Mouse (Mus musculus): ENCODE results near the gene Srrm3.

Gene Srrm3

DNA sequence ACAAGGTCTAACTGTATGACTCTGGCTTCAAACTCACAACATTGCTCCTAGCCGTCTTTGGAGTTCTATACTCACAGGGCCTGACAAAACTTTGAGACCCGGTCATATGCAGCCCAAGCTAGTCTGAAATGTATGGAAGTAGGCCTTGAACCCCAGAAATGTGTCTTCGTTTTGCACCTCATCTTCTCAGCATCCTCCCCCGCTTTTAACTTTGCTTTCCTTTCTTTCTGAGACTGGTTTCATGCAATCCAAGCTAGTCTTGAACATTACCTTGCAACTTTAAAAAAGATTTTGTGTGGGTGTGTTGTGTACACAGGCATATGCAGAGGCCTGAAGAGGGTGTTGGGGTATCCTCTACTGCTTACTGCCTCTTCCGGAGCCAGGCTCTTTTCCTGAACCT, 97.6 kb downstream of the Srrm3 start:
- DNase-seq (ENCODE audit: low spot score in 2 of 2) = no peak

DNA sequence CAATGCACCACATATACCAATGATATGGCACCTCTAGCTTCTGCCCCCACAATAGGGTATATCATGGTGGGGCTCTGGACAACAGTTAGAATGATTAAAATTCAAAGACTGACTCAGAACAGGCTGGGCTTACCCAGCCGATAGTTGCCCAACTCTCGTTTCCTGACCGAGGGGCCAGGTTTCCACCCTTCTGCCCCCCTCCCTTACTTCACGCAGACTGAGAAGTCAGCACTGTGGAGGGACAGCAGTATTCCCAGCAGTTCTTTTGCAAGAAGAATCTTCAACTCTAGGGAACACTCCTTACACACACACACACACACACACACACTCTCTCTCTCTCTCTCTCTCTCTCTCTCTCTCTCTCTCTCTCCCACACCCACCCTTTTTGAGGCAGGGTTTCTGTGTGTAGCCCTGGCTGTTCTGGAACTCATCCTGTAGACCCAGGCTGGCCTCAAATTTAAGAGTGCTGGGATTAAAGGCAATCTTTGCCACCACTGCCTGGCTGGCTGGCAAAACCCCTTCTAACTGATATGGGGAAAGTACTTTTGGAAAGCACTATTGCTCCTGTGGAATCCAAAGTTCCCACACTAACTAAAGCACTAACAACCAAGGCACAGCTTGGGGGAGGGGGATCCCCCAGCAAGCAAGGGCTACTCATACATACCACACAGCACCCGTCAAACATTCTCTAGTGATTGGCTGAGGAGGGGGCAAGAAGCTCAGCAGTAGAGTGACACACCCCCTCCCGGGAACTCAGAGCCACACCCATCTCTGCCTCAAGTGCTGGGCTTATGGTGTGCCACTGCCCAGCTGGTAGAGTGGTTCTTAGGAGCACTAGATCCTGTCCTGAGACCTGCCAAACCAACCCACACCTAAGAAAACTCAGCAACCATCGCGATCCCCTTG, 98.9 kb downstream of the Srrm3 start:
- no peak for DNase-seq (ENCODE audit: low spot score in 2 of 2)

DNA sequence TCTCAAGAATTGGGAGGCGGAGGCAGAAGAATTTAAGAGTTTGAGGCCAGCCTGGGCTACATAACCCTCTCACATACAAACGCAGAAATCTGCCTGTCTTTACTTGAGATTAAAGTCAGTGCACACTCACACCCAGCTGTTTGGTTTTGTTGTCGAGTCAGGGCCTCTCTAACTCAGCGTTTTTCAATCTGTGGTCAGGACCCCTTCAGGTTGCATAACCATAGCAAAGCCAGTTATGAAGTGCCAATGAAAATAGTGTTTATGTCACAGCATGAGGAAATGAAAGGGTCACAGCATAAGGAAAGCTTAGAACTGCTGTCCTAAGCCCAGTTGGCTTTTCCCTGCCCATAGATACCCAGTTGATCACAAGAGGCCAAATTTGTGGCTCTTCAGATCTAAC, 100.2 kb downstream of the Srrm3 start:
- no peak for DNase-seq (ENCODE audit: low spot score in 2 of 2)

DNA sequence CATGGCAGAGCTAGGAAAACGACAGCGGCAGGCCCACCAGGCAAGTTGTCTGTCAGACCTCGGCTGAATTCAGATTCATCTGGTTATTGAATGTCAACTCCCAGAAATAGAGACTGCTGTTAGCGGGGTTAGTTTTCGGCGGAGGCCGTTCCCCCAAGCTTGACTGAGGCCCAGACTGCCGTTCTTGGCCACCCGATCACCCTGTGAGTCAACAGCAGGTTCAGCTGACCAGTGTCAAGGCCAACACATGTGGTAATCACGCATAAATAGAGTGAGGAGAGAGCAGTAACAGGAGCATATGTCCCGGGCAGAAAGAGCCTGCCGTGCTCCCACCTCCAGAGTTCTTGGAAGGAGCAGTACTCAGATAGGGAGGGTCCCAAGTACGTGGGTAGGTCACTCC, 100.6 kb downstream of the Srrm3 start:
- no peak for DNase-seq (ENCODE audit: low spot score in 2 of 2)

DNA sequence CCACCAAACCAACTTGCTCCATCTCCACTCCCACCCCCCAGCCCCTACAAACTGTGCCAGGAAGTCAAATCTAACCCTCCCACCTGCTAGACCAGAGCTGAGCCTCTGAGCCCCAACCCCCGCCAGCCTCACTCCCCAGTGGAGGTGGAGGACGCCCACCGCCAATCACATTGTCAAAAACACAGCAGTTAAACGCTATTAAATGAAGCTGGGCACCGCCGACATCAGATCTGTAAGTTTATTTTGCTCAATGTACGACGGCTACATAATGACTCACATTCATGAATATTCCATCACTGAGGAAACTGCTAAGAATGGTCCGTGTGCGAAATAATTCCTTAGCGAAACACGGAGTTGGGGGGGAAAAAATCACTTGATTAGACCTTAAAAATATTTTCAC, 101.5 kb downstream of the Srrm3 start:
- no peak for DNase-seq (ENCODE audit: low spot score in 2 of 2)

DNA sequence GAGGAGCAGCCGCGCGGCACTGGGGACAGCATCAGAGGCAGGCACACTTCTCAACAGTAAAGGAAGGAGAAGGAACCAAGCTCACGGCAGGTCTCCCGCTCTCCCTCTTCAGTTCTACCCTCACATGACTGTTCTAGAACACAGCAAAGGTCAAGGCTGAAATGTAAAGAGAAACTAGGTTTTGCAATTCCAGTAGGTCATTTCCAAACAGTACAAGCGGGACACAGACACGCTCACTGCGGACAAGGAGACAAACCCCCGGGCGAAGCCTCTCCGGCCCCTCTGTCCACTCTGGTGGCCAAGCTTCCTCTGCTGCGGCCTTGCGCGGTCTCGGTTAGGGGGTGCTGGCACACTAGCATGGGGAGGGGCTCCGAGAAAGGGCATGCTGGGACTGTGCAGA, 102.3 kb downstream of the Srrm3 start:
- no peak for DNase-seq (ENCODE audit: low spot score in 2 of 2)

DNA sequence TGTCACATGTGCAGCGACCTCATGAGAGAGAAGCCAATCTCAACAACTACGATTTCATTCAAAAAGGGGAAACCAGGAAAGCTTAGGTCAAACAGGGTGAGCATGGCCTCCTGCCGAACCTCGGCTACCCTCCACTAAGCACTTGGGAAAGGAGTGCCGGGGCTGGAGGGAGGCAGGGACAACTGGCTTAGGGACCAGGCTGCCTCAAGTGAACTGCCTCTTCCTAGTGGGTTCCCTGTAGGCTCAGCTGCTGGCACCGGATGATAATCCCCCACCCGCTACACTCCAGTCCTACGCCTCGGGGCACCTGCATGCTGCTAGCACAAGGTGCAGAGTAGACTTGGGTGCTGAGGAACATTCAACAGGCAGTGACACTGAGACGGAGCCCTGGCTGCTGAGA, 103.0 kb downstream of the Srrm3 start:
- DNase-seq (ENCODE audit: low spot score in 2 of 2) = no peak

DNA sequence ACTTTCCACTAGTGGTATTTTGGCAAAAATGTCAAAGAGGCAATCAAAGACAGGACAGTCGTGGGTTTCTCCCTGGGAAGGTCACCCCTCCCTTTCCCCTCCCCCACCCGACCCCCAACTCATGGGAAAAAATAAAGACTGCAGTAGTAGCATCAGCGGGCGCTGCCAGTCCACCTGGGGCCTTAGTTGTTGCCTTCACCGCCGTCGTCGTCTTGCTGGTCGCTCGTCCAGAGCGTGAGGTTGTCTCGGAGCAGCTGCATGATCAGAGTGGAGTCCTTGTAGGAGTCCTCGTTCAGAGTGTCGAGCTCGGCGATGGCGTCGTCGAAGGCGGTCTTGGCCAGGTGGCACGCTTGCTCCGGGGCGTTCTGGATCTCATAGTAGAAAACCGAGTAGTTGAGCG, 104.1 kb downstream of the Srrm3 start:
- DNase-seq (ENCODE audit: low spot score in 2 of 2) = no peak

DNA sequence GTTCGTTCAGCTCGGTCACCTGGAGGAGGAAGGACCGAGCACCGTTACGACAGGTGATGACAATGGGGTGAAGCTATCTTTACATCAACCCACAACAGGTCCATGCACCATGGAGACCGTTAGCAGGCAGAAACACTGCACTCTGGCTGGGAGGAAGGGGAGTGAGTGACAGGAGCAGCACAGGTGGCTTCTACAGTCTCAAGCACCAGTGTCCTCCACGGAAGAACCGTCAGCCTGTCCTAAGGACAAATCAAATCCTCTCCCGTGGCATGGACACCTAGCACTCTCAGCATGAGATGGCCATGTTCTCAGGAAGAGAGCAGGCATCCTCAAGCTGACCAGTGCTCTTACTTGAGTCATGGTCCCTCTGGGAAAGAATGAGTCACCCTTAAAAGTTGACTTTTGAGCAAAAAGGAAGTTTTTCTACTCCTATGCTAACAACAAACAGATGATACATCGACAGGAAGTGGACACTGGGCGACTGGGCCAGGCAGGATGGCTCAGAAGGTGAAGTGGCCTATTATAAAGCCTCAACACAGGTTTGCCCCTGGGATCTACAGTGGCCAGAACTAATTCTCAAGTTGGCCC, 105.0 kb downstream of the Srrm3 start:
- DNase-seq (ENCODE audit: low spot score in 2 of 2) = no peak

DNA sequence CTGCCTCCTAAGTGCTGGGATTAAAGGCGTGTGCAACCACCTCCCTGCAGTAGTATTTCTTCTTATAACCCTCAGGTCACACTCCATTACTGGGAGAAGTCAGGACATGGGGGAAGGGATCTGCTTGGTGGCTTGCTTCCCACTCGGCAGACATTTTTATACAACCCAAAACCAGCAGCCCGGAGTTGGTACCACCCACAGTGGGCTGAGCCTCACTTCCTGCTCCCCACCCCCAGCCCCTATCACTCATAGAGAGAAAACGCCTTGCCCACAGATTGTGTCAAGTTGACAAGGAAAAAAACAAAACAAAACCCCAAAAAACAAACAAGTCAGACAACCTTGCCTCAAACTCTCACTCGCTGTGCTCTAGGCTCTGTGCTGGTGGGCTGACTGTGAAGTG, 106.5 kb downstream of the Srrm3 start:
- no peak for DNase-seq (ENCODE audit: low spot score in 2 of 2)

DNA sequence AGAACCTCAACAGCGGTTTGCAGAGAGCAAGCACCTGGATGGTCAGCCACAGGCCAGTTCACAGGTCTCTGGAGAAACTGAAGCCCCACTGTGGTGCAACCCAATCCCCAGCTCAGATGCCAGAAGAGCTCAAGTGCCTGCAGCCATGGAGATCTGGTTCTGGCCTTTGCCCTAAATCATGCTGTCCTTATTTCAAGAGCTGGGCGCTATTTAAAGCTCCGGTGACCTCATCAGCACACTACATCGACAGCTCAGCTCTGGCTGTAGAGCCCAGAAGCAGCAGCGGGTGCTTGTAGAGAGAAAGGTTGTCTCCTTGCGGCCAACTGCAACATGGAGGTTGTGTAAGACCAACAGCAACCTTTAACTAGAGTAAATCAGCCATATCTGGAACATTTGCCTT, 107.5 kb downstream of the Srrm3 start:
- DNase-seq (ENCODE audit: low spot score in 2 of 2) = no peak

DNA sequence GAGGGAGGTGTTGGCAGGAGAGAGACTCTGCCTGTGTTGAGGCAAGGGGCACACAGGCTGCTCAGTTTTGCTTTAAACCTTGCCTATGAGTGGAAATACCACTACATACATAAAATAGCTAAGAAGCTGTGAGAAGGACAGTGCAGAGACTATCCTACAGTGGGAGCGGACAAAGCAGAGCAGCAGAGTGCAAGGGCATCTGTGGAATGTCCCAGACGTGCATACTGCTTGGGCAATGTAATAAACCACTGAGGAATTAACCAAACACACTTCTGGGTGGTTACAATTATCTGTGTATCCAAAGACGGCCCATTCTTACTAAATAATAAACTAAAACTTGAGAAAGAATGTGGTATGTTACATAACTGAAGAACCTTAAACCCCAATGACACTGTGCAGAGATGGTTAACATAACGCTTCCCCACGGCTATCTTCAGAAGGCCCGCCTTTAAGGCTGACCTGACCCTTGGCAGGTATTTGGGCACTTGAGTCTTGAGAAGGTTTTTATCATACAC, 109.4 kb downstream of the Srrm3 start:
- DNase-seq (ENCODE audit: low spot score in 2 of 2) = no peak

DNA sequence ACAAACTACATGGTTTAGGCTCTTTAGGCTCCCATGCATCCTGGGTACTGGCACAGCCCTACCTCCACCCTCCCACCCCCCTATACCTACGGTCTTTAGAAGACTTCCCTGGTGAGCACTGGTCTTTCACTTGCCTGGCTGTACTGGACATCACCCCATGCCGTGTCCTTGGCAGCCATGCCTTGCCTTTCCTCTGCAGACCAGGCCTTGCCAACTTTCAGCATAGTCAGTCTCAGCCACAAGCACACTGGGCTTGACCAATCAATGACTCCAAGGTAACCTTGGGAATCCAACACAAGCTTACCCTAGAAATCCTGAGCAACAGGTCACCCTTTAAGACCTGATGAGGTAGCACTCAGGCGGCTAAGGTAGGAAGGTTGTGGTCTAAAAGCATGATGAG, 109.9 kb downstream of the Srrm3 start:
- DNase-seq (ENCODE audit: low spot score in 2 of 2) = no peak

DNA sequence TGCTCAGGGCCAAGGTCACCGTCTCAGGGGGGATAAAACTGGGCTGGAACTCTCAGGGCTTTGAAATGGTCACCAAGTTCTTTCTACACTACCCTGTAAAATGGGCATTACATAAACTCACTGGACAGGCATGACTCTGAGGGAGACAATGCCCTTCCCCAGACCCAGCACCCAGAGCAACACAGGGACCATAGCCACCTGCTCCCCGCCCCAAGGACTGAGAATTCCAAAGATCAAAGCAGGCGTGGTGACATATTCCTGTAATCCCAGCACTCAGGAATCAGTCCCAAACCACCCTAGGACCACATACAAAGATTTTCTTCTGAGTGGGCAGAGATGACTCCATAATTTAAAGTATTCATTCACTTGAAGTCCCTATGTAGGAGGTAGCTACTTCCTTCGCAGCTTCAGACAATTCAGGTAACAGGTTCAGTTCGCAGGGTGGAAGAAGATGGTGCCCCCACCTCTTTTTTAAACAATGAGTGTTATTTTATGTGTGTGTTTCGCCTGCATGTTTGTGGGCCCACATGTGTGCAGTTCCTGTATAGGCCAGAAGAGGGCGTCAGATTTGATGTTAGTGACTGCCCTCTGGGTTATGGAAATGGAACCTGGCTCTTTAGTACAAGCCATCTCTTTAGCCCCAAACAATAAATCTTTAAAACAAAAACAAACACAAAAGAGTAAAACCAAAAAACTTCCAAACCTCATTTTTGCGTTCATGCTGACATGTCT, 110.8 kb downstream of the Srrm3 start:
- DNase-seq (ENCODE audit: low spot score in 2 of 2) = no peak

DNA sequence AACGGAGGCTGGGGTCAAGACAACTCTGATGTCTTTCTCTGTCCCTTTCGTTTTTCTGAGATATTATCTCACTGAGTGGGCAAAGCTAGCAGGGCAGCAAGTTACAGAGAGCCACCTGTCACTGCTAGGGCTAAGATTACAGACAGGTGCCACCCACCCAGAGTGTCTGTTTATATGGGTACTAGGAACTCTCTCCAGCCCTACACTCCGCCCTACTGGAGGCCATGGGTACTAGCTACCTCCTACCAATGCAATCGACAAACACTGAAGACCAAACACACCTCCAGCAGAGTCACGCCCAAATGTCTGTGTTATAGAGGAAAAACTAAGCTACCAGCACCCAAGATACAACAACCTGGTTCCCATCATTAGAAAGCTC, 111.4 kb downstream of the Srrm3 start:
- DNase-seq (ENCODE audit: low spot score in 2 of 2) = no peak

DNA sequence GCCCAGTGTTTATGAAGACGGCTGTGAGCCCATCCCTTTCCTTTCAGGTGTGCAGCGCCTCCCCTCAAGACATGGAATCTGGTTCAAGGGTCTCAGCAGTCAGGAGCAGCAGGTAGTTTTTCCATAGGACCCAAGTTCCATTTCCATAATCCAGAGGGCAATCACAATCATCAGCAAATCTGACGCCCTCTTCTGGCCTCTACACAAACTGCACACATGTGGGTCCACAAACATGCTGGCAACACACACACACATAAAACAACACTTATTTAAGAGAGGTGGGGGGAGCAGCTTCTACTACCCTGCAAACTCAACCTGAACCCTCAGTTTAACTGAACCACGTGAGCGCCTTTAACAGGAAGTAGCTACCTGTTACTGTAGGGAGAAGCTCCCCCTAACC, 111.9 kb downstream of the Srrm3 start:
- no peak for DNase-seq (ENCODE audit: low spot score in 2 of 2)

DNA sequence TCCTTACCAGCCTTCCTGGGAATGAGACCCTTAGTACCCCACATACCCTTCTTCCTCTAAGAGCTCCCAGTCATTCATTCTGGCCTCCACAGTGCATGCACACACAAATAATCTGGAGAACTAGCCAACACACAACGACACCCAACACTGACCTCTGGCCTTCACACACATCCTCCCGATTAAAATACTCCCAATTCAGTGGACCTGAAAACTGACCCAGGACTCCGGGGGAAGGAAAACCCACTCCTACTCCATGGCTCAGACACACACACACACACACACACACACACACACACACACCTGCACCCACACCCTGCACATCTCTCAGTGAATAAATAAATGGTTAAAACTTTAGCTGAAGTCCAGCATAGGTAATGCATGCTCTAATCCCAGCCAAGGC, 113.2 kb downstream of the Srrm3 start:
- no peak for DNase-seq (ENCODE audit: low spot score in 2 of 2)

DNA sequence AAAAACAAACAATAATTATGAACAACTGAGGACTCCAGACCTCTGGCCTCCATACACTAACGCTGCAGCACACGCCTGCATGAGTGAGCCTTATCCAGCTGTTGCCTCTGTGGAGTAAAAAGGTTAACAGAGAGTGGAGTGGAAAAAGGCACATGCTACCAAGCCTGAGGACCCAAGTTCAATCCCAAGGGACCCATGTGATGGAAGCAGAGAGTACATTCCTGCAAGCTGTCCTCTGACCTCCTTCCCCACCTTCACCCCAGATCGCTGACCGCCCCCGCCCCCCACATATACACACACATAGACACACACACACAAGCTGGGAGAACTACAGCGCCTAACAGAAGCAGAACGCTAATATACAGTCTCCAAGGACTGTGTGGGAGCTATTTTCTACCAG, 117.2 kb downstream of the Srrm3 start:
- DNase-seq (ENCODE audit: low spot score in 2 of 2) = no peak
